Mouse (Mus musculus) hindbrain, postnatal 0 days (tissue): ENCODE data around the gene Pigl. TPM values are rescaled to one million over a fixed set of nuclear protein-coding genes. Genes with fewer than 3 reads are reported as not detected.

Experiments used
- ATAC-seq: fragments of 200-750 bp; cut with Nextera tagmentation; 2 replicates; pipeline ENCODE4 v1.8.0; 2017; ENCODE audit warnings: mild to moderate bottlenecking, moderate TSS enrichment, moderate library complexity
- DNase-seq: peaks from one replicate; pipeline ENCODE4 v3.0.0-alpha.2; 2015; ENCODE audit warnings: low spot score
- H3K27ac ChIP-seq: fragments of 300-500 bp; sonication (generic); 2 replicates; pipeline ENCODE4 v1.5.1; 2014; ENCODE audit warnings: mild to moderate bottlenecking
- H3K27me3 ChIP-seq: fragments of 300-500 bp; sonication (generic); 2 replicates; pipeline ENCODE4 v1.6.1; 2014; ENCODE audit warnings: low read length, mixed read lengths; ENCODE audit not compliant: insufficient read depth
- H3K36me3 ChIP-seq: fragments of 300-500 bp; sonication (generic); 2 replicates; pipeline ENCODE4 v1.6.1; 2014; ENCODE audit warnings: low read length, mixed read lengths; ENCODE audit not compliant: insufficient read depth
- H3K4me1 ChIP-seq: fragments of 300-500 bp; sonication (generic); 2 replicates; pipeline ENCODE4 v1.6.1; 2014; ENCODE audit warnings: antibody characterized with exemption, low read length, mixed read lengths; ENCODE audit not compliant: insufficient read depth
- H3K4me2 ChIP-seq: fragments of 300-500 bp; sonication (generic); 2 replicates; pipeline ENCODE4 v1.6.1; 2014; ENCODE audit warnings: low read depth, mild to moderate bottlenecking, low read length, moderate library complexity, mixed read lengths
- H3K4me3 ChIP-seq: fragments of 300-500 bp; sonication (generic); 2 replicates; pipeline ENCODE4 v1.5.1; 2014; ENCODE audit warnings: low read length
- H3K9ac ChIP-seq: fragments of 300-500 bp; sonication (generic); replicated peaks from 2 replicates; pipeline ENCODE4 v1.6.1; 2014; ENCODE audit warnings: mild to moderate bottlenecking, low read length, moderate library complexity, mixed read lengths
- H3K9me3 ChIP-seq: fragments of 300-500 bp; sonication (generic); 2 replicates; pipeline ENCODE4 v1.6.1; 2016; ENCODE audit warnings: low read length, mixed read lengths
- CTCF ChIP-seq: IDR thresholded peaks from 2 replicates; pipeline ENCODE4 v1.5.1; 2016; ENCODE audit warnings: antibody characterized with exemption, control low read depth, low read depth
- WGBS: fragments of 180-500 bp; shearing (Covaris S2); extraction: QIAGEN DNeasy Blood & Tissue Kit; methylation state at CpG from one replicate; pipeline ENCODE4 v1.1.7; 2014; 5-methylcytosine and 5-hydroxymethylcytosine counted together
- polyA plus RNA-seq: library from polyadenylated mRNA; unstranded; fragments of >200 nt; fragmentation: Nextera tagmentation; extraction: Ambion mirVana; gene quantifications from 2 replicates; pipeline ENCODE4 v1.2.1, GENCODE M21; 2015
- total RNA-seq: library from RNA; depleted of rRNA; stranded (reverse); fragments of >200 nt; gene quantifications from 2 replicates; pipeline ENCODE4 v1.2.3, GENCODE M21; 2014; rRNA removed

Pigl gene
- total and polyA plus RNA-seq, 2 experiments from 2014 or later: 6.7 to 6.9 TPM

GRCm38 (mm10) chr11:62558152-62558551, 99.9 kb downstream of the Pigl start:
- no peak overlapping the region for H3K4me3 ChIP-seq
- ATAC-seq (no peak), DNase-seq (no peak)
- H3K9me3 ChIP-seq: no peaks in the 10 kb centered on the region
- TF ChIP-seq CTCF: no peak
- no peak overlapping the region for H3K27ac ChIP-seq
- no peak overlapping the region for H3K4me2 ChIP-seq
- no peaks in the 10 kb centered on the region for H3K27me3 ChIP-seq
- WGBS: 91% methylated on average over 2 of the region's 2 CpGs
- peaks cover 7% of the 10 kb centered on the region; the same call in 1 of the 2 replicates for H3K36me3 ChIP-seq
- no peak overlapping the region for H3K9ac ChIP-seq
- peaks cover 18% of the 10 kb centered on the region for H3K4me1 ChIP-seq

GRCm38 (mm10) chr11:62558961-62559646, 100.8 kb downstream of the Pigl start:
- DNase-seq: no peak

GRCm38 (mm10) chr11:62560463-62561016, 102.3 kb downstream of the Pigl start:
- ATAC-seq (no peak), DNase-seq (peak; percentile 20)
- Histone ChIP-seq H3K4me1 (no peaks in the 10 kb centered on the region), H3K9ac (0 out of 2 replicates have a peak overlapping the region, but pooled peaks have one; percentile 30), H3K27ac (no peak overlapping the region), H3K9me3 (no peaks in the 10 kb centered on the region), H3K27me3 (no peaks in the 10 kb centered on the region), H3K36me3 (no peaks in the 10 kb centered on the region), H3K4me3 (peak overlapping the region; percentile 31), H3K4me2 (peak overlapping the region; percentile 54)
- TF ChIP-seq CTCF: no peak
- 30% methylated on average over 43 of the region's 43 CpGs for WGBS

More at GRCm38 (mm10) chr11:62558961-62559646, 100.8 kb downstream of the Pigl start:
- ATAC-seq: no peak
- Histone ChIP-seq H3K27ac (no peak overlapping the region), H3K4me2 (no peak overlapping the region), H3K36me3 (peaks cover 7% of the 10 kb centered on the region; the same call in 1 of the 2 replicates), H3K27me3 (no peaks in the 10 kb centered on the region), H3K9ac (no peak overlapping the region), H3K4me3 (no peak overlapping the region), H3K4me1 (peaks cover 11% of the 10 kb centered on the region), H3K9me3 (no peaks in the 10 kb centered on the region)
- WGBS: 59% methylated on average over 6 of the region's 6 CpGs
- TF ChIP-seq CTCF: no peak

GRCm38 (mm10) chr11:62563590-62563989, 105.3 kb downstream of the Pigl start:
- H3K4me2 ChIP-seq: no peak overlapping the region
- H3K27ac ChIP-seq: no peak overlapping the region
- no peak for ATAC-seq
- H3K27me3 ChIP-seq: no peaks in the 10 kb centered on the region
- no peaks in the 10 kb centered on the region for H3K9me3 ChIP-seq
- no peak overlapping the region for H3K4me3 ChIP-seq
- no peak overlapping the region for H3K9ac ChIP-seq
- DNase-seq: no peak
- no peaks in the 10 kb centered on the region for H3K36me3 ChIP-seq
- H3K4me1 ChIP-seq: no peaks in the 10 kb centered on the region
- no peak for TF ChIP-seq CTCF
- 94% methylated on average over 2 of the region's 2 CpGs for WGBS

Other genes with a start within 250 kb of the Pigl start
- gene Adora2b, start 209.5 kb upstream of the Pigl start, total RNA-seq: 8.2 and 12.4 TPM in 2 replicates
- gene Adora2b, start 209.5 kb upstream of the Pigl start, polyA plus RNA-seq: 10.4 and 11.6 TPM in 2 replicates
- gene Zswim7, start 177.1 kb upstream of the Pigl start, total RNA-seq: 9.3 and 21.5 TPM in 2 replicates
- 27.5 and 27.8 TPM in 2 replicates for gene Zswim7, start 177.1 kb upstream of the Pigl start, polyA plus RNA-seq
- gene Ttc19, start 177.0 kb upstream of the Pigl start, total RNA-seq: 33.8 and 39.0 TPM in 2 replicates
- gene Ttc19, start 177.0 kb upstream of the Pigl start, polyA plus RNA-seq: 43.2 and 43.6 TPM in 2 replicates
- 137 and 159 TPM in 2 replicates for gene Ncor1, start 81 bp downstream of the Pigl start, total RNA-seq
- 143 and 148 TPM in 2 replicates for gene Ncor1, start 81 bp downstream of the Pigl start, polyA plus RNA-seq
- 57.9 and 64.1 TPM in 2 replicates for gene Cenpv, start 80.8 kb downstream of the Pigl start, total RNA-seq
- gene Cenpv, start 80.8 kb downstream of the Pigl start, polyA plus RNA-seq: 32.8 and 37.6 TPM in 2 replicates
- 1,525 and 1,633 TPM in 2 replicates for gene Ubb, start 92.7 kb downstream of the Pigl start, total RNA-seq
- 4,229 and 4,277 TPM in 2 replicates for gene Ubb, start 92.7 kb downstream of the Pigl start, polyA plus RNA-seq
- gene Trpv2, start 116.0 kb downstream of the Pigl start, total RNA-seq: 46.2 and 51.0 TPM in 2 replicates
- gene Trpv2, start 116.0 kb downstream of the Pigl start, polyA plus RNA-seq: 24.4 and 24.9 TPM in 2 replicates
- gene Lrrc75a, start 190.1 kb downstream of the Pigl start, total RNA-seq: 26.0 and 29.7 TPM in 2 replicates
- 6.4 and 6.9 TPM in 2 replicates for gene Lrrc75a, start 190.1 kb downstream of the Pigl start, polyA plus RNA-seq
- gene Mmgt2, start 190.2 kb downstream of the Pigl start, total RNA-seq: 15.6 and 43.9 TPM in 2 replicates
- 22.6 and 28.1 TPM in 2 replicates for gene Mmgt2, start 190.2 kb downstream of the Pigl start, polyA plus RNA-seq